Comparison of ENCODE assay signal across 28 mouse cellular contexts in genomic region chr5:89592301-89592700, GRCm38 (mm10).
"Had no signal": no experiment of that assay in that cellular context is flagged by ENCODE, and none has a peak within 500 bp of the region (broad histone marks: within the 10 kb centered on the region; RNA-seq: fewer than 3 reads in every experiment).

No protein-coding gene starts in this region.

- H3K36me3 ChIP-seq: embryonic facial prominence, embryonic 10.5 days; embryonic facial prominence, embryonic 12.5 days; embryonic facial prominence, embryonic 13.5 days; embryonic facial prominence, embryonic 15.5 days; forebrain, embryonic 10.5 days; forebrain, embryonic 12.5 days; forebrain, embryonic 15.5 days had no signal

- H3K27ac ChIP-seq: embryonic facial prominence, embryonic 10.5 days; embryonic facial prominence, embryonic 12.5 days; embryonic facial prominence, embryonic 13.5 days; embryonic facial prominence, embryonic 15.5 days; forebrain, embryonic 10.5 days; forebrain, embryonic 12.5 days; forebrain, embryonic 13.5 days; forebrain, embryonic 15.5 days; gastrocnemius, adult 2 months had no signal

- H3K9me3 ChIP-seq: embryonic facial prominence, embryonic 12.5 days; embryonic facial prominence, embryonic 13.5 days; embryonic facial prominence, embryonic 15.5 days; forebrain, embryonic 10.5 days; forebrain, embryonic 13.5 days; forebrain, embryonic 15.5 days had no signal

- H3K4me2 ChIP-seq: embryonic facial prominence, embryonic 12.5 days; embryonic facial prominence, embryonic 13.5 days; embryonic facial prominence, embryonic 15.5 days; forebrain, embryonic 12.5 days; forebrain, embryonic 13.5 days; forebrain, embryonic 15.5 days had no signal

- DNase-seq: cerebellum, adult 2 months; cerebellum, adult 8-10 months; cerebellum, adult 9-10 months; cerebellum, adult 9-11 months; cerebellum, postnatal 10 days; cerebellum, postnatal 14 days; cerebellum, postnatal 25 days; cerebellum, postnatal 36 days; embryo, embryonic 11 days; forebrain, postnatal 0 days; gastrocnemius, adult 2 months; gastrocnemius, postnatal 10 days; gastrocnemius, postnatal 14 days; gastrocnemius, postnatal 25 days; gastrocnemius, postnatal 36 days; heart, adult 11 months; heart, adult 18-20 months had no signal

- H3K4me3 ChIP-seq: embryonic facial prominence, embryonic 10.5 days; embryonic facial prominence, embryonic 12.5 days; embryonic facial prominence, embryonic 13.5 days; embryonic facial prominence, embryonic 15.5 days; erythroblast, embryonic 14.5 days; forebrain, embryonic 10.5 days; forebrain, embryonic 12.5 days; forebrain, embryonic 13.5 days; forebrain, embryonic 15.5 days; gastrocnemius, adult 2 months had no signal

- ATAC-seq: forebrain, embryonic 13.5 days; forebrain, embryonic 14.5 days; forebrain, embryonic 15.5 days; forebrain, embryonic 16.5 days; forebrain, postnatal 0 days had no signal

- H3K4me1 ChIP-seq: embryonic facial prominence, embryonic 10.5 days; embryonic facial prominence, embryonic 12.5 days; embryonic facial prominence, embryonic 13.5 days; embryonic facial prominence, embryonic 15.5 days; forebrain, embryonic 12.5 days; forebrain, embryonic 13.5 days; forebrain, embryonic 15.5 days had no signal

- H3K27me3 ChIP-seq: embryonic facial prominence, embryonic 12.5 days; embryonic facial prominence, embryonic 13.5 days; embryonic facial prominence, embryonic 15.5 days; forebrain, embryonic 12.5 days; forebrain, embryonic 13.5 days; forebrain, embryonic 15.5 days had no signal

- H3K9ac ChIP-seq: embryonic facial prominence, embryonic 12.5 days; embryonic facial prominence, embryonic 13.5 days; embryonic facial prominence, embryonic 15.5 days; forebrain, embryonic 12.5 days; forebrain, embryonic 13.5 days; forebrain, embryonic 15.5 days; forebrain, postnatal 0 days had no signal
